Mouse (Mus musculus) bone marrow, adult 2 months (tissue): ENCODE measurements at regions not wholly inside any gene's neighbourhood (a gene's known extent, or its start where the extent isn't known, plus 50 kb on each side); places are given as distances from the start of the nearest gene placed in this dataset.

Source experiments
- CTCF ChIP-seq: fragments of 200-500 bp; IDR thresholded peaks from 2 replicates; pipeline ENCODE4 v1.5.1; 2011; ENCODE audit warnings: low read length, control low read depth; ENCODE audit not compliant: control insufficient read depth, insufficient read depth
- POLR2A ChIP-seq: fragments of 200-500 bp; IDR thresholded peaks from 2 replicates; pipeline ENCODE4 v1.6.1; 2011; ENCODE audit warnings: low read depth, mild to moderate bottlenecking, control low read depth, low read length, borderline replicate concordance; ENCODE audit not compliant: control insufficient read depth

- TF ChIP-seq CTCF (no peak), POLR2A (no peak)
Measured at GRCm38 (mm10) chr4:56608701-56609100, 131.2 kb upstream of the Gm26657 start.
